Mouse (Mus musculus) cerebellum, adult 11 months (tissue): Measurements from ENCODE around the gene Tshz2.
"Not testable (repeated sequence)": the region's sequence is repeated elsewhere in the genome, so short reads cannot be mapped to it uniquely, and the experiment has no call there.

Experiments used
- DNase-seq: peaks from one replicate; pipeline ENCODE4 v3.0.0; 2022

Gene Tshz2

DNA sequence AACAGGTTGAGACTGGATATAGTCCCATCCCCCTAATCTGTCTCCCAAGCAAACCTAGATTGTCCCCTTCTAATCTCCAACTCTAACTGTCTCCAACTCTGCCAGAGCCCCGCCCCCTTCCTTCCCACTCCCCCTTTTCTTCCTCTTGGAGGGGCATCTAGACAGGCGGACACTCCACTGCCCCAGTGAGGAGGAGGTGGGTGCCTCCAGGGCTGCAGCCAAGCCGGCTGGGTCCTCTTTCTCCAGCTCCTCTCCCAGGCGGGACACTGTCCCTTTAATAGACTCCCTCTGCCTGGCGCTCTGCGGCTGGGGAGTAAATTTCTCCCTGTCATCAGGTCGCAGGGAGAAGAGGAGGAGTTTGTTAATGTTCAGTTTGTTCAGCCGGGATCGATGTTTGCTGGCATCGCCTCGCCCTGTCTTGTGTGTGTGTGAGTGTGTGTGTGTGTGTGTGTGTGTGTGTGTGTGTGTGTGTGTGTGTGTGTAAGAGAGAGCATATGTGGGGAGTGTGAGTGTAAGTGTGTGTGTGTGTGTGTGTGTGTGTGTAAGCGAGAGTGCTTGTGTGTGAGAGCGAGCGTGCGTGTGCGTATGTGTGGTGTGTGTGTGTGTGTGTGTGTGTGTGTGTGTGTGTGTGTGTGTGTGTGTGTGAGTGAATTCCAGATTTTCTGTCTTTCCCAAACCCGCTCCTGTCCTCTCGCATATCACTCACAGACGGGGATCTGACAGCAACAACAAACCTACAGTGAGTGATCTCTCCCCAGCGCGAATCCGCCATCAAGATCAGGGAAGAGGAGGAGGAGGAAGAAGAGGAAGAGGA, at the start of gene Tshz2:
Tshz2 (plus strand) TSS at position 676 of the 814 bp plus-strand sequence.
- no peak for DNase-seq

DNA sequence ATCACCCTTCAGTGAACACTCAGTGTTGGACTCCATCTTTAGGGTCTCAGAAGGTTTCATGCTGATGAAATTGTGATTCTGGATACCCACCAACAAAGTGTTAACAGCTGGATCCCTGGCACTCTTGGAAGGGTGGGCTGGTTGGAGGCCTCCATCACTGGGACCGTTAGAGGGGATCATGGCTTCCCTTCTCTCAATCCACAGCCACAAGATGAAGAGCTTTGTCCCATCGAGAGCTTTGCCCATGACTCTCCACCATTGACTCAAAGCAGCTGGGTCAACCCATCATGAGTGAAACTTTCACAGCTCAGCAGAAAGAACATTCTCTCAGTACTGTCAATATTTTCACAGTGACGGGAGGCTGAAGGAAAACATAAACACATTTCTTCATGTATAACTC, 49.3 kb upstream of the Tshz2 start:
- no peak for DNase-seq

DNA sequence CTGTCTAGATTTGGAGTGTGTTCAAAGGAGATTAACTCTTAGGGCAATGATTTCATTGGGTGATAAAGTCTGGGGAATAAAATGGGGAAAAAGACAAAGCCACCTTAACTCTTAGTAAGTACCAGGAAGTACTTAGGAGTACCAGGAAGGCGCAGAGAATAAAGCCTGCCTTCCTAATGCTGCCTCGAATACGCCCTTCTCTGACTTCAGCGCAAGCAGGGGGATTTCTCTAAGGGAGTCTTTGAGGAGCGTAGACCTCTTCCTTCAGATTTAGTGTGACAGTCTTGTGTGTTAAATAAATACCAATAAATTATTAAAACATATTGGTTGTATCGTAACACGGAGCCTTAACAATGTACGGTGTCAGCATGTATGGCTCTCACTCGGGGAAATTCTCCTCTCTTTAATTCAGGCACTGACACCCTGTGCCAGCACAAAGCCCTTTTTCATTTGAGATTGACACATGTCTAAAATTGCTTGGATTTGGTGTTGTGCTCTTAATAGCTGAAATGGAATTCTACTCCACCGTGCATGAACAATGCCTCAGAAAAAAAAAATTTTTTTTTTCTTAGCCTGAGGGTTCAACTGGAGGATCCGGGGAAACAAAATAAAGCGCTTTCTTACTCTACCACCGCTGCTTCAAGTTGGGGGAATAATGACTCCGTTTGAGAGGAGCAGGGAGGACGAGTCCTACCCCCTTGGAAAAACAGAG, 47.9 kb upstream of the Tshz2 start:
- no peak for DNase-seq

DNA sequence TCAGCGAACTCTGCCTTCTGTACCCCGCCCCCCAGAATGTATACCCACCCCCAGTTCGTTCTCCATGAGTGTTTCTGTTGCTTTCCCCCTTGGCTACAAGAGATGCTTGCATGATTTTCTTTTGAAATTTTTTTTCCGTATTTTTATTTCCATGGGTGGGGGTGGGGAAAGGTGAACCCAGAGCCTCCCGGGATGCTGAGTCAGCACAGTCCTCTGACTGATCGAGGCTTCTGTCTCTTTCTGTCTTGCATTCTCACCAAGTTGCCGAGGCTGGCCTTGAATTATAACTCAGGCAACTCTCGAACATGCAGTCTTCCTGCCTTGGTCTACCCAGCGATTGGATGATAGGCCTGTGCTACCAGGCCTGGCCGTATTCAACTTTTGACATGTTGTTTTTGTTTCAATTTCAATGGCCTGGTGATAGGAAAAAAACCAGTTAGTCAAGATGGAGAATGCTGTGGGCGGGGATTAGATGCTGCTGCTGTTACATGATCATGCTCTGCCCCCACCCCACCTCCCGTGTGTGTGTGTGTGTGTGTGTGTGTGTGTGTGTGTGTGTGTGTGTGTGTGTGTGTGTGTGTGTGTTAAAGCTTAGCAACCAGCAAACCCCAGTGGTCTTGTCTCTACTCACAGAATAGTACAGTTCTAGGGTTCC, 47.1 kb upstream of the Tshz2 start:
- DNase-seq, result no peak

DNA sequence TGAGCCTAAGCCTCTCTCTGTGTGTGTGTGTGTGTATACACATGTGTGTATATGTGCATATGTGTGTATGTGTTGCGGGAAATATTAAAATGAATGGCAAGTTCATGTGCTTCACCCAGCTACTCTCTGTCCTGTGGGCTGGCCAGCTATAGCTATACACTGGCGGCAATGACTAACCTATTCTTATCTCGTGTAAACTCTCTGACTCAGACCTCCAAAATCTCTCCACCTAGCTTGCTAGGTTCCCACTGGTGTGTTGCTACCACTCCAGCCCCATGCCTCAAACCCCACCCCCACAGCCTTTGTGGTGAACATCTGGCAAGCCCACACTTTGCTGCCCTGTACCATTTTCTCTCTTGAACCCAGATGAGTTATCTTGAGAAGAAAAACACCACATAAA, 46.1 kb upstream of the Tshz2 start:
- DNase-seq, result no peak

DNA sequence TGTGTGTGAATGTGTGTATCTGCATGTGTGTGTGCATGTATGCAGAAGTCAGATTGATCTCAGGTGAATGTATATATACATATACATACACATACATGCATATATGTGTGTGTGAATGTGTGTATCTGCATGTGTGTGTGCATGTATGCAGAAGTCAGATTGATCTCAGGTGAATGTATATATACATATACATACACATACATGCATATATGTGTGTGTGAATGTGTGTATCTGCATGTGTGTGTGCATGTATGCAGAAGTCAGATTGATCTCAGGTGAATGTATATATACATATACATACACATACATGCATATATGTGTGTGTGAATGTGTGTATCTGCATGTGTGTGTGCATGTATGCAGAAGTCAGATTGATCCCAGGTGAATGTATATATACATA, 45.2 kb upstream of the Tshz2 start, which contains the start of gene Gm11011:
Gm11011 (minus strand) TSS at position 101 of the 400 bp plus-strand sequence.
- not testable (repeated sequence) for DNase-seq

DNA sequence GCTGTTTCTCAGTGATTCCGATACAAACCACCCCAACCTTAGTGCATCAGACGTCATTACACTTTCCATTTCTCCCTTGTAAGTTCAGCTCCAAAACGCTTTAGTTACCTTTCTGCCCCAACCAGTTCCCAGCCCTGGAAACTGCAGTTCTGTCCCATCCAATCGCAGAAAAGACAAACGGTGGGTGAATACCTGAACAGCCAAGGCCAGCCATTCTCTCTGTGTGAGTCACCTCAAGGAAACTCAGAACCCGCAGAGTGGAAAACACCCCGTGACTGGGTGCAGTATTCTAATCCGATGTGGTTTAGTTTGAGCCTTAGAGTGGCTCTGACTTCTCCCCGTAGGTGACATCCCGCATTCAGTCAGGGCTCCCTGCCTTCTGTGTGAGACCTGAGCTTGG, 43.1 kb upstream of the Tshz2 start:
- no peak for DNase-seq

DNA sequence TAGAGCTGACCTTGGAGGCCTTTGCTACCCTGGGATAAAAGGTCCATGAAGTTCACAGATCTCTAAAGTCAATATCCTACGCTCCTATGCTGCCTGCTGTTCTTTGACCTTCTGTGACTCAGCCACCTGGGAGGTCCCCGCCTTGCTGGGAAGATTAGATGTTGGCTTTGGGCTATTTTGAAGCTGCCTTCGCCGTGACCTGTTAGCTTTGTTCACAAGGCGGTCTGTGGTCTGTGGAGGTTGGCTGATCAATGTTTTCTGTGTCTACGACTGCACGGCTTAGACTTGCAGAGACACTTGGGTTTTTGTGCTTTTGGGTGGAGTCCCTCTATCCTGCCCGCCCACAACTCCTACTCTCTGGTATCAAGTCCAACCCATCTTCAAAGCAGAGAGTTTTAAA, 42.4 kb upstream of the Tshz2 start:
- no peak for DNase-seq

DNA sequence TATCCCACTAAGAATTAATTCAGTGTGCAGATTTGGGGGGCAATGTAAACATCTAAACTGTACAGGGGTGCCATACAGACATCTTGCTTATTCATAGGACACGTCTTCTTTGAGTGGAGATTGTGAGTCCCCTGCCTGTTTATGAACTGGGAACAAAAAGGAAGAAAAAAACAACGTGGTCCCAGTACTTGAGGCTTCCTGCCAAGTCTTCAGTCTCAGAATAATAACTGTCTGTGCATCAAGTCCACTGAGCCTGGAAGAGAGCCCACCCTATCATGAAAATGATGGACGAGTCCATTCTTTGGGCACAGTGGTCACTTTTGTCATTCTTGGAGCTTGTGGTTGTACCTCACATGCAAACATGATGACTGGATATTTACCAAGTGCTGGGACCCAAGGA, 39.1 kb upstream of the Tshz2 start:
- DNase-seq, result no peak

DNA sequence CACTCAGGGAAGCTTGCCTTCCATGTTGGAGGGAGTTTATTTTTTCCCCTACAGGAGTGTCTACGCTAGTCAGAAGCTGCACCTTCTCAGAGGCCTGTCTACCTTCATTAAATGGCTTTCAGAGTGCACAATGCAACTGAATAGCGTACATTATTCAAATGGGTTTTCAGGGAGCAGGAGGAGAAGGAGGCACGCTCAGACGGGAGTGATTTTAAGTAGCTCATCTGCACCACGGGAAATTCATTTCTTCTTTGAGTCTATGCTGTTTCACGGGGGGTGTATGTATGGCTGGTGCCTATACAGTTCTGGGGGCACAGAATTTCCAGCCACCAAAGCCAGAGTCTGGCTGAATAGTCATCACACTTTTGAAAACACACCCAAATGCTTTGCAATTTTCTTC, 35.5 kb upstream of the Tshz2 start:
- DNase-seq, result no peak

DNA sequence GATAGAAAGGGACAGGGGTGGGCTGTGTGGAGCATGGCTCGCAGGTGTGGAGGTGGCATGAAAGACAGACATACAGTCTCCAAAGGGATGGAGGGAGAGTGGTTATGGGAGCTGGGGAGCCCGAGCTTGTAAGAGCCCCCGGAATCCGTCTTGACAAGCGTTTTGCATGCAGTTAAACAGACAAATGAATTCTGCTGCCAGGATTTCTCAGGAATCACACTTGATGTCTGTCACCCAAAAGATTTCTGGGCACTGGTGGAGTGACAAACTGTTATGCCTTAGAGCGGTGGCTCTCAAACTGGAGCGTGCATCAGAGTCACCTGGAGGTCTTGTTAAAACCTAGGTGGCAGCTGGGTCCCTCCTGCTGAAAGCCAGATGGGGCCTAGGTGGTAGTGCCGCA, 34.8 kb upstream of the Tshz2 start:
- no peak for DNase-seq

DNA sequence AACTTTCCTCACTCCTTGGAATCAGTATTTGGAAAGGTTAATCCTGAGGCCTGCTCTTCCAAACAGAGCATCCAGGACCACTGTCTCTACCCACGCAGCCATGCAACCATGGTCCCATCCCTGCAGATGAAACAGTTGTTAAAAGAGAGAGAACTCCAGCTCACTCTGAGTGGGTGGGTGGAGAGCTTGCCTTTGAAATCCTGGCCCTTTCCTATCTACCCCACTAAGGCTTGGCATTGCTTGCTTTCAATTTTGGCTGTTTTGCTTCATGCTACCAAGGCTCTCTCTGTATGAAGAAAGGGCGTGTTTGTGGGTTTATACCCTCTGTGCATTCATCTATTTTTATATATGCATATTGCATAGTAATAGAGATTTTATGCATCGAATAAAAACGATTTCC, 33.2 kb upstream of the Tshz2 start:
- DNase-seq, result no peak

DNA sequence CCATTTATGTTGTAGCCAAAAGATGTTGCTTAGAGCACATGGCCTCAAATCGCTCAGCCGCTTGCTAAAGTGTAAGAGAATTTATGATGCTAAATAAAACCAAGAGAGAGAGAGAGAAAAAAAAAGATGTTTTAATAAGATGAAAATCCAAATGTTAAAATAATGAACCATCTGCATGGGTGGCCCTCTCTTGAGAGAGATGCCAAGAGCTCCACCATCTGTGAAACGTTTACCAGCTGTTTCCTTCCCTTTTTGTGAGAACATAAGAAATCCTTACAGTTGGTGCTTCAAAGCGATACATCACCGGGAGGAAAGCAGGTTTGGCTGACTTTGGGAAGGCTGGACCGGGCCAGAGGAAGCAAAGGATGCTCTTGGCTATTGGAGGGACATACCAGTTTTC, 32.6 kb upstream of the Tshz2 start:
- no peak for DNase-seq

DNA sequence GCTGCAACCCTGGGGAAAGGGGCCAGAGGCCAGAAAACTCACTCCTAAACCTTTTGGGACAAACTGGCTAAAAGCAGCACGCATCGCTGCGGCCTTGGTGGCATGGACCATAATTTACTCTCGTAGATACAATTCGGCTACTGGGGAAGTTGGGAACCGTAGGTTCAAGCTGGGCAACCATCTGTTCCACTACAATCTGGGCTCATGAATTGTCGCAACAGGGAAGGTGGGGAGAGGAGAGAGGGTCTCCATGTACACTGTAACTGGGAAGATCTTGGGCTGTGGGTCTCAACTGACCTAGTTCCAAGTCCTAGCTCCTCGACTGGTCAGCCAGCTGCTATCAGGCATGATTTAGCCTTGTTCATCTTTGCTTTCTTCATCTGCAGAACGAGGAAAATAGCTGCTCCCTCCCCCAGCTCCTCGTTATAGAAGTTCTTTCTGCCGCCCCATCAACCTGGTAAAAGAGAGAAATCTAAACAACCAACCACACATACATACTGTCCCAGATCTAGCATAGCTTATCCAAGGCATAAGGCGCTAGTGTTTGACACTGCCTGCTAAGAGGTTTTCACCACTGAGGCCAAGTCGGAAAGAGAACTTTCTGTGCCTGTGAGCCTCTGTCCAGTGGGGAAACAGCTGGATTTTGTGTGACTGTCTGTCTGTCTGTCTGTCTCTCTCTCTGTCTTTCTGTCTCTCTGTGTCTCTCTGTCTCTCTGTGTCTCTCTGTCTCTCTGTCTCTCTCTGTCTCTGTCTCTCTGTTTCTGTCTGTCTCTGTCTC, 25.7 kb upstream of the Tshz2 start:
- DNase-seq, result no peak

DNA sequence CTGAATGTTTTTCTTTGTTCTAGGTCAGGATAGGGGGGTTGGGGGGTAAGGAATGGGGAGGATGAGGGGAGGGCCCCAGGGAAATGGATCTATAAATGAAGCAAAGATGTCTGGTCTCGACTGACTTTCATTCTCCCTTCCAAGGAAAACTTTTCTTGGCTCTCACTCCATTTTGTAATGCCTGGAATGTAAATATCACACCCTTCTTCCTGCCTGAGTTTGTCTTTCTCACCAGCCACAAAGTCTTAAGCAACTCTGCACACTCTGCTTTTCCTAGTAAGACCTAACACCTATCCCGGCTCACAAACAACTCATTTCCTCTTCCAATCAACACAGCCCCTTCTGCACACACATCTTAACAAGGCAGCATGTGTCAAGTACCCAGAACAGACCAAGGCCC, 25.0 kb upstream of the Tshz2 start:
- DNase-seq, result no peak

DNA sequence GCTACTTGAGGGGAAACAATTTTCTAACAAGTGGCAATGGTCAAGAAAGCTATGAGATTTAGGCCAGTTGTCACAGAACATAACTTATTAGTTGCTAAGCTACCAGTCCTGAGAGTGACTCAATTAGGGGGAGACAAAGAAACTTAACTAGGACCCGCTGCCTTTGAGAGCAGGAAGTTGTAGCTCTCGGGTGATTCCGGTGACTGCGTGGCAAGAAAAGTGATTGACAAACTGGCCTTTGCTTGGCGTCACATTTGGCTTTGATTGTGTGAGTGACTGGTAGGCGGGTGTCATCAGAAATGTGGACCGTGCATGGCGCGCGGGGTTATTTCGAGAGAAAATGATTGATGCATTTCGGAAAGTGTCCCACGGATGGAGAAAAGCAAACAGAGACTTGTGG, 22.9 kb upstream of the Tshz2 start:
- no peak for DNase-seq

DNA sequence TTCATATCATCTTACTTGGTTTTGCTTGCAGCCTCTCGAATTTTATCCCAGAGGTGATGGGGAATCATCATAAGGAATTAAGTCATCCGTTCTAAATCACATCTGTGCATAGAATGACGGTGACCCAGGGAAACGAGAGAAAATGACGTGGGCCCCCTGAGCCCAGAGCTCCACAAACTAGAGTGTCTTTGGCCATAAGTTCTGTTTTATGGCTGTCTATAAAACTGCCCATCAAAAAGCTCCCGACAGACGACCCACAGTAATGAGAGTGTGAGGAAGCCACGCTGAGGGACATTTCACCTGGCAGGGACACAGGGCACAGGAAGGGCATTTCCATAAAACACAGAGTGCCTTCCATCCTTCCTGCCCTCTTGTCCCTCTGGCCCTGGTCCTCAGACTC, 21.9 kb upstream of the Tshz2 start:
- DNase-seq, result no peak

DNA sequence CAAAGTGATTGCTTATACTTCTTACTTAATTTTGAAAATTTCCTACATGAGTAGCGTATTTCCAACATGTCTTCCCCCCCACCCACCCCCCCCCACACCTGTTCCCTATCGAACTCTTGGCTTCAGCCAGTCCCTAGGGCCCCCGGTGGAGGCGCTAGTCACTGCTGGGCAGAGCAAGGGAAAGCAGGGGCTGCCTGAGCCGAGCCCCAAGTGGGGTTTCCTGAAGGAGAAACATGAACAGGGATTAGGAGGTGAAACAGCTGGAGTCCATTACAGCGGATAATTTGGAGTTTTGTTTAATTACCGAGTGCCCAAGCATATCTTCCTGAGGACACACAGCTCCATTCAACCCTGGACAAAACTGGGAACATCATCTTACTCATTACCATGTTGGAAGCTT, 21.3 kb upstream of the Tshz2 start:
- no peak for DNase-seq

DNA sequence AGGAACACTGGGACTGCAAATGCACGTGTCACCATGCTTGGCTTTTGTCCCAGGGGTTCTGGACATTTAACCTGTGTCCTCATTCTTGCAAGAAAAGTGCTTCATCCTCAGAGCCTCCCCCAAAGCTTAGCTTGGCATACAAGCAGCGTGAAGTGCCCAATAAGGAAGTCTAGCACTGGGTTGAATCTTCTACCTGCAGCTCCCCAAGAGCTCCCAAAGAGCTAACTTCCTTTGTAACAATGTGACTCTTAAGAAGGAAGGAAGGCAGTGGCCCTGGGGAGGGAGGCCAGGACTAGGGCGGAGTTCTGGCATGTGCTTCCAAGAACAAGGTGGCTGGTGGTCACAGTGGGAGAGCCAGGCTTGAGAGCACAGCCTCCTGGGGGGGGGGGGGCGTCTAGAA, 18.1 kb upstream of the Tshz2 start:
- DNase-seq, result no peak

DNA sequence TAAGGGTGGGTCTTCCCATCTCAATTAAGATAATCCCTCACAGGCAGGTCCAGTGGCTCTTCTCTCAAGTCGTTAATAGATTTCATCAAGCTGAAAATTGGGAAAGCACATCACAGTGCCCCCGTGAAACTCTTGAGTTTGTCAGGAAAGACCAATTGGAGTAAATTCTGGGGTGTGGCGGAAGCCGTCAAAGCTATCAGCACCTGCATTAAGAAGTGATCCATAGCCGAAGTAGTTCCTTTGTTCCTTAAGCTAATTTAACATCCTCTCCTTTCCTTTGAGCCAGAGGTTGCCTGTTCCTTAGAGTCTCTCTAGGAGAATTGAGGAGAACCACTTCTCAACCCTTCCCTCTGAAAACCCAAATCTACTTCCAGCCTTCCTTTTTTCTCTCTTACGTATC, 16.8 kb upstream of the Tshz2 start:
- DNase-seq, result no peak

DNA sequence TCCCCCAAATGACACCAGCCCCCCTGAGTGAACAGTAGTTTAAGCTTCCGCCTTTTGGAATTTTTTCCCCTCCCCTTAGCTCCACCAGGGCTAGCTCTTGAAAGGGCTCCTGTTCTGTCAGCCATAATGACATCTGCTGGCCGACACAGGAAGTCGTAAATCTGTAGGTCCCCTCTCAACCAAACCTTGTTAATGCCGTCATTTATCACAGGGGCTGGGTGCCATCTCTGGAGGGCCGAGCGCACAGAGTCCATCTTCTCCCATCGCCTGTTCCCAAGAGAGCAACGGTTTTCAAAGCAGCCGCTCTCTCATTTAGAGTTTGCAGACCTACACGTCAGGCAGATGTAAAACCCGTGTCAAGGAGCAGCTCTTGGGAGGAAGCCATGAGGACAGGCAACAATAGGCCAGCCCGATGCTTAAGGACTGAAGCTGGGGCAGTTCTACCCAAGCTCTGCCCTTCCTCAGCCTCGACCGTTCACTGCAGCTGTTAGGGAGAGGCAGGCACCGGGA, 11.6 kb upstream of the Tshz2 start:
- DNase-seq, result no peak

DNA sequence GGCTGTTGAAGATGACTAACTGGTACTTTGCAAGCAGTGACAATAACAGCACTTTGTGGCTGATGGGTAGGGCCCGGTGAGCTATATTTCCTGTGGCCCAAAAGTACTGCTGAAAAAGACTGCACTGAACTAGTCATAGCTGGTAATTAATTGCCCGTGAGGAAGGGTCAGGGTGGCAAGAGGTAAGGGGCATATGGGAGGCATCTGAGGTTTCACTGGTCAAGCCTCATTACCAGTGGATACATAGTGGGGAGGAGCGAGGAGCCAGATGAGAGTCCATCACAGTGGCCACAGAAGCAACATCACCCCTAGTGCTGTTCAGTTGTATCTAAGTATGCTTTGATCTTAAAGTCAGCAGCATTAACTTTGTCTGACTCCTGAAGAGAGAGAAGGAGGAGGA, 2.7 kb upstream of the Tshz2 start:
- no peak for DNase-seq
